Mouse (Mus musculus) right cerebral cortex, adult 2 months (tissue): ENCODE measurements around the gene Tns4.
A peak's percentile ranks its signal among the peaks of the same experiment; 100 is the strongest.

ENCODE experiments used
- DNase-seq, 2 experiments: peaks; one replicate each; pipeline ENCODE4 v3.0.0; 2021 to 2022; ENCODE audit warnings: low spot score in 2 of 2

Tns4 gene

GRCm38 (mm10) chr11:99118420-99118819, 29.3 kb upstream of the Tns4 start:
- DNase-seq: no peak

GRCm38 (mm10) chr11:99117907-99118306, 28.8 kb upstream of the Tns4 start:
- DNase-seq: no peak

GRCm38 (mm10) chr11:99115940-99116339, 26.8 kb upstream of the Tns4 start:
- DNase-seq: no peak

GRCm38 (mm10) chr11:99113111-99113510, 24.0 kb upstream of the Tns4 start:
- no peak for DNase-seq

- no peak for DNase-seq
Observed at GRCm38 (mm10) chr11:99112700-99113099, 23.6 kb upstream of the Tns4 start.

- no peak for DNase-seq
Observed at GRCm38 (mm10) chr11:99111631-99112030, 22.5 kb upstream of the Tns4 start.

- DNase-seq: peak; percentile 78 to 83
Observed at GRCm38 (mm10) chr11:99111155-99111554, 22.0 kb upstream of the Tns4 start.

- no peak for DNase-seq
Observed at GRCm38 (mm10) chr11:99110370-99111110, 21.4 kb upstream of the Tns4 start.

GRCm38 (mm10) chr11:99108296-99108695, 19.2 kb upstream of the Tns4 start:
- no peak for DNase-seq

- DNase-seq: no peak
Observed at GRCm38 (mm10) chr11:99105981-99106726, 17.0 kb upstream of the Tns4 start.

- DNase-seq: no peak
Observed at GRCm38 (mm10) chr11:99104609-99105410, 15.7 kb upstream of the Tns4 start.

- no peak for DNase-seq
Observed at GRCm38 (mm10) chr11:99102575-99103270, 13.6 kb upstream of the Tns4 start.

GRCm38 (mm10) chr11:99101693-99102092, 12.6 kb upstream of the Tns4 start:
- no peak for DNase-seq

- DNase-seq: no peak
Observed at GRCm38 (mm10) chr11:99100215-99100614, 11.1 kb upstream of the Tns4 start.

GRCm38 (mm10) chr11:99099516-99099915, 10.4 kb upstream of the Tns4 start:
- DNase-seq: no peak

GRCm38 (mm10) chr11:99098924-99099323, 9.8 kb upstream of the Tns4 start:
- no peak for DNase-seq

- no peak for DNase-seq
Observed at GRCm38 (mm10) chr11:99096996-99097774, 8.1 kb upstream of the Tns4 start.

GRCm38 (mm10) chr11:99096417-99096816, 7.3 kb upstream of the Tns4 start:
- no peak for DNase-seq

- DNase-seq: no peak
Observed at GRCm38 (mm10) chr11:99095759-99096158, 6.7 kb upstream of the Tns4 start.

- no peak for DNase-seq
Observed at GRCm38 (mm10) chr11:99094911-99095676, 6.0 kb upstream of the Tns4 start.
